Mouse (Mus musculus) lung, postnatal 4 days (tissue): ENCODE measurements at regions not wholly inside any gene's neighbourhood (a gene's known extent, or its start where the extent isn't known, plus 50 kb on each side); places are given as distances from the start of the nearest gene placed in this dataset.

ENCODE experiments used
- DNase-seq, 2 experiments: peaks; one replicate each; pipeline ENCODE4 v3.0.0; 2021

DNA sequence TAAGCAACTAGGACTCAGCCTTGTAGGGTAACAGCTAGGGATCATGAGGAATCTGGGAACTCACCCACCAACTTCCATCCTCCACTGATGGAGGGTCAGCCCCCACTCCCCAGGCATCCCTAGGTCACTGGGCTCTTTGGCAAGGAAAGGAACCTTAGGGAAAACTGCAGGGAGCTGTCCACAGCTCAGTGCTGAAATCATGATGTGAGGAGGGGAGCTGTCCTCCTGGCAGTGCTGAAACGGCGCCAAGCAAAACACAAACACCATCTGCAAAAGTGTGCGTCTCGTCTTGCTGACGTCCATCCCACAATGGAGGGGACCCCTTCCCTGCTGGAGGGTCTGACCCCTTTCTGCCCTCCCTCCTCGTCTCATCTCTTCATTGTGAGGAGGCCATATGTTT is 68.6 kb upstream of the Rph3a start:
- peak; percentile 40 to 57 for DNase-seq

DNA sequence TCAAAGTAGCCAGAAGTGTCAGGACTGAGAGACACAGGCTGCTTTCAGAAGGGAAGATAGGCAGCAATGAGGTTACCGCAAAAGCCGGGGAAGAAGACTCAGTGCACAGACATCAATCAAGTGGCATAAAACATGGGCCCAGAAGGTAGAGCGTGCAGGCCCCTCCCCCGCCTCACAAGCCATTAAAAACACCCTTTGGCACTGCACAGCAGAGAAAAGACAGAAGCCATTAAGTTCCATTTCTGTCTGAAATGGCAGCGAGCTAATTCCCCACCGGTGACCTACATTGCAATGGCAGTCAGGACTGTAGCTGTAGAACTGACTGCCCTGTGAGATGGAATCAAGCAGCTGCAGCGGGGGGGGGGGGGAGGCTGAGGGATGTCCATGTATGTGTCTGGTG is 66.8 kb upstream of the Rph3a start:
- DNase-seq = no peak

DNA sequence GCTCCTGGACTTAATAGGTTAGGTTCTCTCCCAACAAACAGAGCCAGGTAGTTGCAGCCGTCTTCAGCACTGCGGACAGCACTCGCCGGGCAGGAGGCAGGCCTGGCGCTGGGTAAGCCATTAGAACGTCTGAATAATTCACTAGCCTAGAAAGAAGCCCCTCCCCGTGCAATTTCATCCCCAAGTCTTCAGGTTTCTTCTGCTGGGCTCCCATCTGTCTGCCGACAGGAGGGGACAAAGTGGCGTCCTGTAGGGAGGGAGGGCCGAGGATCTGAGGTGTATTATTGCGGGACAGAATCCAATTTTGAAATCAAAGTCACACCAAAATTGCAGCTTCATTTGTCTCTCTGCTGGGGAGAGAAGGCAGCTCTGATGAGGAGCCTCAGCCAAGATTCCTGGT is 58.9 kb upstream of the Rph3a start:
- DNase-seq = peak in 1 of 2 experiments; percentile 8

DNA sequence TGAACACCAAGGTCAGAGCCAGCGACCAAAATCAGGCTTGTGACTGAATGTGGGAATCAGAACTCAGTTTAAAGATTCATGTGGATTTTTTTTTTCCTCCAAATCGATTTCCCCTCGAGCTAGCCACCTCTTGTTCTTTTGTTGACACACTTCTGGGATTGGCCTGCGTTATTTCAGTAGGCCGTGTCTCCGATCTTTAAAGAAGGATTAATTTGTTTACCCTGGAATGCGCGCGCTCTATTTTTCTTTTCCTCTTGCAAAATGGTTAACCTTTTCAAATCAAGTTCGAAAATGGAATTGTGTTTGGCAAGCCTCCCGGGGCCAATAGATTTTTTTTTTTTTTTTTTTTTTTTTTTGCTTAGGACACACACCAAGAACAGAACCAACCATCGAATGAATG is 54.8 kb upstream of the Rph3a start:
- DNase-seq = no peak

DNA sequence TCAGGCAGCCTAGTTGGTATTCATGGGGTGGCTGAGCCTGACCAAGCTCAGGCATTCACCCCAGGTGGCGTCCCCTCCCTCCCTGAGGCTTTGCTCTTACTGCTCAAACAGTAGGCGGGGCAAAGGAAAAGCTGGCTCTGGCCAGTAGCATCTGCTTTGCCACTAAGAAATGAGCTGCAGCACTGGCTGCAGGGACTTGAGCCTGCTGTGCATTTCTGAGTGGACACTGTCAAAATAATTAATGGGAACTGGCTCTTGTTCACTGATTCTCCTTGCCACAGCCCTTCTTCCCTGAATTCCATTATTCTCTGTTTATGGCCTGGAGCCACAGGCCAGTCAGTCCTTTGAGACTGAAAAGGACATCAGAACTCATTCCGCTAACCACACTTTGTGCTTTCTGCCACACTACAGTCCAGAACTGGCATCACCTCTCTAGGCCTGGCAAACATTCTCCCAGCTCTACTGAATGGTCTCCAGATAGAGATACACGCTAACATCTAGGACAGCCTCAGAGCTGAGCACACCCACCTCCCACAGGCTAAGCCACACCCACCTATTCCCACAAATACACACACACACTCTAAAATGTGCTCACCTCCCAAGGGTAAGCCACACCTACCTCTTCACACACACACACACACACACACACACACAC is 53.2 kb upstream of the Rph3a start:
- no peak for DNase-seq

DNA sequence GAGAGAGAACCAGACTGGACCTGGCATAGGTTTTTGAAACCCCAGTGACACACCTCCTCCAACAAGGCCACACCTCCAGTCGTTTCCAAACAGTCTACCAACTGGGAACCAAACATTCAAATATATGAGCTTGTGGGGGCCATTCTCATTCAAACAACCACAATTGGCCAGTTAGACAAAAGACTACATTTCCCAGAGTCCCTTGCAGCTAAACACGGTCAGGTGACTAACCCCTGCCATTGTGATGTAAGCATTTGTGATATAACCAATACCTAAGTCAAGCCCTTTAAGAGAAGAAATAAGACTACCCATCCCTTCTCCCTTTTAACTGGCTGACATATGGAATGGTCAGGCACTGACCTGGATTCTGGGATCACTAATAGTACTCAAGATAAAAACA is 51.8 kb upstream of the Rph3a start:
- no peak for DNase-seq
